Mouse (Mus musculus) forebrain, embryonic 11.5 days (tissue): ENCODE data around the gene Usp51. TPM values are rescaled to one million over a fixed set of nuclear protein-coding genes. Genes with fewer than 3 reads are reported as not detected.
A peak's percentile ranks its signal among the peaks of the same experiment; 100 is the strongest.
"Not testable (repeated sequence)": the region's sequence is repeated elsewhere in the genome, so short reads cannot be mapped to it uniquely, and the experiment has no call there.

Source experiments
- ATAC-seq: fragments of 200-750 bp; cut with Nextera tagmentation; replicated peaks from 2 replicates; pipeline ENCODE4 v1.8.0; 2017; ENCODE audit warnings: moderate TSS enrichment; ENCODE audit not compliant: low FRiP score
- DNase-seq: peaks from one replicate; pipeline ENCODE4 v3.0.0-alpha.2; 2017; ENCODE audit warnings: low spot score
- H3K27ac ChIP-seq: fragments of 300-500 bp; sonication (generic); 2 replicates; pipeline ENCODE4 v1.5.1; 2014; ENCODE audit warnings: low read depth, low read length
- H3K27me3 ChIP-seq: fragments of 300-500 bp; sonication (generic); 2 replicates; pipeline ENCODE4 v1.6.1; 2014; ENCODE audit warnings: mild to moderate bottlenecking, low read length, mixed read lengths; ENCODE audit not compliant: control insufficient read depth, insufficient read depth
- H3K36me3 ChIP-seq: fragments of 300-500 bp; sonication (generic); 2 replicates; pipeline ENCODE4 v1.6.1; 2014; ENCODE audit warnings: mild to moderate bottlenecking, low read length, moderate library complexity, mixed read lengths; ENCODE audit not compliant: control insufficient read depth, insufficient read depth
- H3K4me1 ChIP-seq: fragments of 300-500 bp; sonication (generic); replicated peaks from 2 replicates; pipeline ENCODE4 v1.6.1; 2014; ENCODE audit warnings: low read length, mixed read lengths; ENCODE audit not compliant: control insufficient read depth, insufficient read depth
- H3K4me2 ChIP-seq: fragments of 300-500 bp; sonication (generic); 2 replicates; pipeline ENCODE4 v1.6.1; 2014; ENCODE audit warnings: low read depth, mild to moderate bottlenecking, low read length, moderate library complexity, mixed read lengths; ENCODE audit not compliant: severe bottlenecking
- H3K4me3 ChIP-seq: fragments of 300-500 bp; sonication (generic); 2 replicates; pipeline ENCODE4 v1.5.1; 2014; ENCODE audit warnings: low read depth, low read length
- H3K9ac ChIP-seq: fragments of 300-500 bp; sonication (generic); 2 replicates; pipeline ENCODE4 v1.6.1; 2014; ENCODE audit warnings: low read length
- H3K9me3 ChIP-seq: fragments of 300-500 bp; sonication (generic); 2 replicates; pipeline ENCODE4 v1.6.1; 2016; ENCODE audit warnings: low read length, mixed read lengths; ENCODE audit not compliant: control insufficient read depth
- WGBS: fragments of 180-500 bp; shearing (Covaris S2); extraction: QIAGEN DNeasy Blood & Tissue Kit; methylation state at CpG from one replicate; pipeline ENCODE4 v1.1.7; 2014; 5-methylcytosine and 5-hydroxymethylcytosine counted together
- polyA plus RNA-seq: library from polyadenylated mRNA; unstranded; fragments of >200 nt; fragmentation: Nextera tagmentation; extraction: Ambion mirVana; gene quantifications from 2 replicates; pipeline ENCODE4 v1.2.1, GENCODE M21; 2014

Usp51 gene
- polyA plus RNA-seq, 1 experiment from 2014 or later = 6.4 TPM

GRCm38 (mm10) chrX:153007021-153007684 is 884 bp downstream of the Usp51 start:
- no peaks in the 10 kb centered on the region for H3K36me3 ChIP-seq
- 26% methylated on average over 53 of the region's 58 CpGs for WGBS
- peak; percentile 87 for ATAC-seq

GRCm38 (mm10) chrX:153007685-153008047 is 1.4 kb downstream of the Usp51 start:
- Histone ChIP-seq H3K4me2 (peak overlapping the region; percentile 43), H3K9ac (peak overlapping the region; percentile 69), H3K4me3 (peak overlapping the region; percentile 54), H3K27me3 (peaks cover 3% of the 10 kb centered on the region; the same call in 1 of the 2 replicates), H3K4me1 (no peaks in the 10 kb centered on the region), H3K9me3 (no peaks in the 10 kb centered on the region), H3K27ac (no peak overlapping the region), H3K36me3 (no peaks in the 10 kb centered on the region)
- ATAC-seq = no peak
- 34% methylated on average over 9 of the region's 9 CpGs for WGBS
- DNase-seq = no peak

More at GRCm38 (mm10) chrX:153007021-153007684, 884 bp downstream of the Usp51 start:
- Histone ChIP-seq H3K9ac (peak overlapping the region; percentile 69), H3K4me2 (peak overlapping the region; percentile 43), H3K4me3 (peak overlapping the region; percentile 54), H3K27me3 (peaks cover 3% of the 10 kb centered on the region; the same call in 1 of the 2 replicates), H3K9me3 (no peaks in the 10 kb centered on the region), H3K4me1 (no peaks in the 10 kb centered on the region), H3K27ac (peak overlapping the region; percentile 75)
- peak; percentile 82 for DNase-seq

GRCm38 (mm10) chrX:153025255-153025654 is 19.0 kb downstream of the Usp51 start:
- ATAC-seq, H3K36me3 ChIP-seq, DNase-seq, H3K27me3 ChIP-seq, H3K4me3 ChIP-seq, H3K9ac ChIP-seq, H3K4me1 ChIP-seq, H3K27ac ChIP-seq, H3K4me2 ChIP-seq, H3K9me3 ChIP-seq: not testable (repeated sequence)
- no CpG with 5 or more reads among the region's 3 CpGs for WGBS

- WGBS = no CpG with 5 or more reads among the region's 3 CpGs
Measured at GRCm38 (mm10) chrX:153025709-153026108, 19.4 kb downstream of the Usp51 start.

DNA sequence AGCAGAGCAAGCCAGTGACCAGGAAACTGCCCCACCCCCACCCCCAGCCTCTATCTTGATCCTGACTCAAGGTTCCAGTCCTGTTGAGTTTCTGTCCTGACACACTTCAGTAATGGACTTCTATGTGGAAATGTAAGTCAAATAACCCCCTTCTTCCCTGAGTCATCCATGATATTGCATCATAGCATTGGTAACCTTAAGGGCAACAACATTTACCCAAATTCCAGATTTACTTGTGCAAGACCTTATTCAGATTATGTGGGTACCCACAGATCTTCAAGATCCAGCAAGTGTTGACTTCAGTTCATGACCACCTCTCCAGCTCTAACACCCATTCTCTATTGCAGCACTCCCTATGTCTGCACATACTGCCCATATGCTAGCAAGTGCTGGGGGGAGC is 25.3 kb downstream of the Usp51 start:
- DNase-seq, H3K9me3 ChIP-seq, ATAC-seq, H3K4me2 ChIP-seq, H3K36me3 ChIP-seq, H3K9ac ChIP-seq, H3K4me1 ChIP-seq, H3K27me3 ChIP-seq, H3K27ac ChIP-seq, H3K4me3 ChIP-seq: not testable (repeated sequence)

More at GRCm38 (mm10) chrX:153025709-153026108, 19.4 kb downstream of the Usp51 start:
- H3K4me1 ChIP-seq, H3K9me3 ChIP-seq, H3K27me3 ChIP-seq, ATAC-seq, H3K27ac ChIP-seq, H3K4me2 ChIP-seq, H3K4me3 ChIP-seq, H3K36me3 ChIP-seq, DNase-seq, H3K9ac ChIP-seq: not testable (repeated sequence)

GRCm38 (mm10) chrX:153037087-153037971 is 31.1 kb downstream of the Usp51 start, which contains the start of gene Mageh1:
Mageh1 (minus strand) TSS chrX:153037575.
- H3K27ac ChIP-seq = peak within 1 kb of the TSS; percentile 95
- no peaks in the 10 kb centered on the region for H3K9me3 ChIP-seq
- H3K4me3 ChIP-seq = peak within 1 kb of the TSS; percentile 53
- WGBS = 21% methylated on average over 47 of the region's 49 CpGs
- ATAC-seq = peak; percentile 84
- H3K36me3 ChIP-seq = no peaks in the 10 kb centered on the region
- peak; percentile 86 for DNase-seq
- peak within 1 kb of the TSS; percentile 84 for H3K9ac ChIP-seq
- H3K4me1 ChIP-seq = no peaks in the 10 kb centered on the region
- 0 out of 2 replicates have a peak, but pooled peaks cover 2% of the 10 kb centered on the region for H3K27me3 ChIP-seq
- peak within 1 kb of the TSS; percentile 52 for H3K4me2 ChIP-seq

DNA sequence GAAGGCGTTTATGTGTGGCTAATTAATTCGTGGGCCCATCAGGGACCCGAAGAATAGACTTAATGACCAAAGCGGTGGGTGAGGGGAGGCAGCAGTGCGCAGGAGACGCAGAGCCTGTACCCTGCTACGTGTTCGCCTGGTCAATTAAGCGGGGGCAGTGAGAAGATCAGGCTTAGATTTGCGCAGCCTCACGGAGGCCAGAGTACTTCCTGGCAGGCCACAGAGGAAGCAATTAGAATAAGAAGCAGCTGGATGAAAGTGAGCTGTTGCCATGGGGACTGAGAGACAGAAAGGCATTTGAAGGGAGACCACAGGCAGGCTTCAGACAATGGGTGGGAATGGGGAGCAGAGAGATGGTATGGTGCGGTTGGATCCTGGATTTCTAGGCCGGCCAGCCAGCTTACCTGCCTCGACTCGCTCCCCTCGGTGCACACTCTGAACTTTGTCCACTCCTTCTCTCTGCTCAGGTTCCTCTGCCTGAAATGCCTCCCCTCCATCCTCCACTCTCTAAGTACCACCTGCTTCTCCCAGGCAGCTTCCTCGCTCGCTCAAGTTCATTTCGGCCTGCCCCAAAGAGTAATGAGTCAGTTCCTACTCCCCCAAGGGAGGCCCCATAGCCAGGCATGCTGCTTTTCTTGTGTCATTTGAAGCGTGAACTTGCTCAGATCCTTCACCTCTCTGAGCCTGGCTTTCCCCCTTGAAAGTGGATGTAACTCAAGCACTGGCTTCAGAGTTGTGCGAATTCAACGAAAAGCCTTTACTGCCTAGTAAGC is 31.9 kb downstream of the Usp51 start:
- DNase-seq, H3K9ac ChIP-seq, H3K4me1 ChIP-seq, H3K36me3 ChIP-seq, H3K9me3 ChIP-seq, H3K27me3 ChIP-seq: not testable (repeated sequence)
- H3K4me2 ChIP-seq = peak overlapping the region; percentile 52; the same call in 1 of the 2 replicates
- peak; percentile 95 for ATAC-seq
- WGBS = 20% methylated on average over 6 of the region's 22 CpGs
- peak overlapping the region; percentile 95 for H3K27ac ChIP-seq
- peak overlapping the region; percentile 53 for H3K4me3 ChIP-seq
